Mouse (Mus musculus) lung, adult 2 months (tissue): Measurements from ENCODE around the gene Cd96. TPM values are rescaled to one million over a fixed set of nuclear protein-coding genes. Genes with fewer than 3 reads are reported as not detected.

ENCODE experiments used
- DNase-seq: peaks from one replicate; pipeline ENCODE4 v3.0.0; 2022
- H3K4me1 ChIP-seq: fragments of 200-500 bp; 2 replicates; pipeline ENCODE4 v1.6.1; 2011; ENCODE audit warnings: low read length; ENCODE audit not compliant: control insufficient read depth, insufficient read depth
- H3K4me3 ChIP-seq: fragments of 200-500 bp; replicated peaks from 2 replicates; pipeline ENCODE3; 2011; ENCODE audit warnings: low read depth, mild to moderate bottlenecking, control low read depth, low read length; ENCODE audit errors: extremely low read depth
- CTCF ChIP-seq: fragments of 200-500 bp; IDR thresholded peaks from 2 replicates; pipeline ENCODE4 v1.5.1; 2011; ENCODE audit warnings: mild to moderate bottlenecking, low read length, control low read depth; ENCODE audit not compliant: insufficient read depth
- POLR2A ChIP-seq: fragments of 200-500 bp; IDR thresholded peaks from 2 replicates; pipeline ENCODE4 v1.6.1; 2011; ENCODE audit warnings: low read depth, mild to moderate bottlenecking, control low read depth, low read length, borderline replicate concordance; ENCODE audit errors: extremely low read depth
- WGBS: fragments of 180-500 bp; shearing (Covaris S2); methylation state at CpG from one replicate; pipeline ENCODE4 v1.1.7; 2018; 5-methylcytosine and 5-hydroxymethylcytosine counted together
- polyA plus RNA-seq: library from polyadenylated mRNA; depleted of rRNA; stranded (reverse); fragments of >200 nt; gene quantifications from 2 replicates; pipeline ENCODE4 v1.2.3, GENCODE M21; 2012; rRNA removed

The Cd96 gene
- polyA plus RNA-seq, 1 experiment = 0.78 TPM

- WGBS = 82% methylated on average over 3 of the region's 3 CpGs
- DNase-seq = no peak
- Histone ChIP-seq H3K4me1 (no peaks in the 10 kb centered on the region; the same call in 1 of the 2 replicates), H3K4me3 (no peak overlapping the region)
- TF ChIP-seq CTCF (no peak), POLR2A (no peak)
Observed at GRCm38 (mm10) chr16:46000976-46001375, 119.1 kb downstream of the Cd96 start.

DNA sequence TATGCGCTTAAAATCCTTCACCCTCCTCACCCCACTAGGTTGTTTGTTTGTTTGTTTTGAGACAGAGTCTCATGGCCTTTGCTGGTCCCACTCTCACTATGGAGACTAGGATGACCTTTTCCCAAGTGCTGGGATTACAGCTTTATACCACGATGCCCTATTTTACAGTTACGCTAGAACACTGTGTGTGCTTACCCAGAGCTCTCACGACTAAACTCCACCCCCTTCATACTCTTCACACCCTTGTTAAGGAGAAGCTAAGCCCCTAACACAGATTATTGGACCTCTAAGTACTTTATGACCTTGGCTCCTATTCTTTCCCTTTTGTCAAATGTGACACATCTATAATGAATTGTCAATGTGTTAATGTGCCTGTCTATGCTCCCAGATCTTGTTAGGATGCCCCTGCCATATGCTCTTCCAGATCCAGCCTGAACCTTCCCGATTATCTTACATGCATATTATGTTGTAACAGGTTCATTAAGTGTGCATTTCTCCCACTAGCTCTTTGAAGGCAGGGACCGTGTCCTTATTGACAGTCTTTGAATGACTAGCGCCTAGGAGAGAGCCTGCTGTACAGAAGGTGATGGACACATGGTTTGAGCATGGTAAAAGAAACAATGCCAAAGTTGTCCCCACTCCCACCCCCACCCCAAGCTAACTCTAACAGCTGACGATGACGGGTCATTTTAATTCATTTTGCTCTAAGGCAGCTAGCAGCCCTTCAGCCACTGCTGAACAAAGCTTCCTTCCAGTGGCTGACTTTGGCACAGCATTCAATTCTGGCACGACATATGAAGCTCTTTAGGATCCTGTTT lies 120.5 kb downstream of the Cd96 start:
- no peak for DNase-seq
- no peak overlapping the region for H3K4me3 ChIP-seq
- H3K4me1 ChIP-seq = no peaks in the 10 kb centered on the region; the same call in 1 of the 2 replicates
- no peak for TF ChIP-seq POLR2A
- no peak for TF ChIP-seq CTCF
- 72% methylated on average over 10 of the region's 10 CpGs for WGBS

DNA sequence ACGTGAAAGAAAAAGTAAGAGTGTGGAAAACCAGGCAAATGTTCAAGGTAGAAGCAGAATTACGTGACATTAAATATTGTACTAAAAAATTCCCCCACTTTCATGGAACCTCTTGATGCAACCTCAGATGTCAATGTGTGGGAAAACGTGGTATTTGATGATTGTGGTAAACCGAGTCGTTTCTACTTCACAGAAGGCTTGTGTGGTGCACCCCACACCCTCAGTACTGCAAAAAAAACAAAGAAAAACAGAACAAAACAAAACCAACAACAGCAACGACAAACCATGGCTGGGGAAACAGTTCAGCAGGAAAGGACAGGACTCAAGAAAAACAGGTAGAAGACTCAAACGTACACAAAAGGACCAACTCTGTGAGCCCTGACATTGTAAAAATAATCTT lies 121.8 kb downstream of the Cd96 start:
- H3K4me3 ChIP-seq = no peak overlapping the region
- H3K4me1 ChIP-seq = no peaks in the 10 kb centered on the region; the same call in 1 of the 2 replicates
- no peak for DNase-seq
- 73% methylated on average over 7 of the region's 7 CpGs for WGBS
- TF ChIP-seq POLR2A (no peak), CTCF (no peak)

GRCm38 (mm10) chr16:45990901-45991676 lies 129.0 kb downstream of the Cd96 start:
- Histone ChIP-seq H3K4me1 (no peaks in the 10 kb centered on the region), H3K4me3 (no peak overlapping the region)
- 50% methylated on average over 10 of the region's 10 CpGs for WGBS
- no peak for DNase-seq
- TF ChIP-seq POLR2A (no peak), CTCF (no peak)

GRCm38 (mm10) chr16:45986236-45986635 lies 133.8 kb downstream of the Cd96 start:
- WGBS = 64% methylated on average over 1 of the region's 1 CpGs
- H3K4me3 ChIP-seq = no peak overlapping the region
- TF ChIP-seq CTCF (no peak), POLR2A (no peak)
- no peaks in the 10 kb centered on the region for H3K4me1 ChIP-seq
- no peak for DNase-seq

Other genes with a start within 250 kb of the Cd96 start
- gene Phldb2, start 166.7 kb downstream of the Cd96 start, polyA plus RNA-seq = 53.0 and 55.6 TPM in 2 replicates
- 0.35 and 0.84 TPM in 2 replicates for gene Plcxd2, start 110.0 kb downstream of the Cd96 start, polyA plus RNA-seq
- gene Gm4737, start 34.8 kb upstream of the Cd96 start, polyA plus RNA-seq = 7.3 and 8.0 TPM in 2 replicates